Mouse (Mus musculus) heart, embryonic 16.5 days (tissue): ENCODE measurements around the gene Gm45716. TPM values are rescaled to one million over a fixed set of nuclear protein-coding genes. Genes with fewer than 3 reads are reported as not detected.

Experiments
- ATAC-seq: fragments of 200-750 bp; cut with Nextera tagmentation; replicated peaks from 2 replicates; pipeline ENCODE4 v1.8.0; 2017; ENCODE audit warnings: moderate number of reproducible peaks; ENCODE audit not compliant: insufficient read depth, low FRiP score; ENCODE audit errors: extremely low read depth
- H3K27ac ChIP-seq: fragments of 300-500 bp; sonication (generic); 2 replicates; pipeline ENCODE4 v1.5.1; 2014; ENCODE audit warnings: mild to moderate bottlenecking, low read length, control low read depth, moderate library complexity
- H3K27me3 ChIP-seq: fragments of 300-500 bp; sonication (generic); 2 replicates; pipeline ENCODE4 v1.6.1; 2014; ENCODE audit warnings: low read length, mixed read lengths; ENCODE audit not compliant: control insufficient read depth, insufficient read depth
- H3K36me3 ChIP-seq: fragments of 300-500 bp; sonication (generic); 2 replicates; pipeline ENCODE4 v1.6.1; 2014; ENCODE audit not compliant: control insufficient read depth, insufficient read depth
- H3K4me1 ChIP-seq: fragments of 300-500 bp; sonication (generic); 2 replicates; pipeline ENCODE4 v1.6.1; 2014; ENCODE audit warnings: low read length, mixed read lengths; ENCODE audit not compliant: control insufficient read depth, insufficient read depth
- H3K4me2 ChIP-seq: fragments of 300-500 bp; sonication (generic); 2 replicates; pipeline ENCODE4 v1.6.1; 2014; ENCODE audit warnings: low read depth, mild to moderate bottlenecking, control low read depth, low read length
- H3K4me3 ChIP-seq: fragments of 300-500 bp; sonication (generic); 2 replicates; pipeline ENCODE4 v1.5.1; 2014; ENCODE audit warnings: mild to moderate bottlenecking, control low read depth, low read length
- H3K9ac ChIP-seq: fragments of 300-500 bp; sonication (generic); 2 replicates; pipeline ENCODE4 v1.6.1; 2014; ENCODE audit warnings: low read length, control low read depth
- H3K9me3 ChIP-seq: fragments of 300-500 bp; sonication (generic); replicated peaks from 2 replicates; pipeline ENCODE4 v1.6.1; 2016; ENCODE audit warnings: low read length; ENCODE audit not compliant: control insufficient read depth
- WGBS: fragments of 180-500 bp; shearing (Covaris S2); extraction: QIAGEN DNeasy Blood & Tissue Kit; methylation state at CpG from one replicate; pipeline ENCODE4 v1.1.7; 2014; 5-methylcytosine and 5-hydroxymethylcytosine counted together
- polyA plus RNA-seq: library from polyadenylated mRNA; unstranded; fragments of >200 nt; fragmentation: Nextera tagmentation; extraction: Ambion mirVana; gene quantifications from 2 replicates; pipeline ENCODE4 v1.2.1, GENCODE M21; 2015

Gene Gm45716
- polyA plus RNA-seq, 1 experiment from 2014 or later = 53.0 TPM

DNA sequence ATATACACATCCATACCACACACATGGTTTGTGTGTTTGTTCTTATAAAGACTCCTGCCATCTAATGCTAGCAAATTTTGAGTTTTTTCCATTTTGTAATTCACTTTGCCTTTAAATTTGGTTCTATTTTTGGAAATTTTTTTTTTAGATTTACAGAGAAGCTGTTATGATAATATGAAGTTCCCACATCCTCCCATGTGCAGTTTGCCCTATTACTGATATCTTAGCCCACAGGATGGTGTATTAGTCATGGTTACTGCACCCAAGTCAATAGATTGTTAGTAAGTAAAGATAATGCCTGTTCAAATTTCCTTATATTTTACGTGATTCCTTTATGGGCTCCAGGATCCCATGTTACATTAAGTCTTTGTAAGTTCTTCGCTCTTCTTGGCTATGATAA lies 107.1 kb downstream of the Gm45716 start:
- H3K9ac ChIP-seq = no peak overlapping the region
- no peak overlapping the region for H3K4me2 ChIP-seq
- H3K27ac ChIP-seq = no peak overlapping the region
- ATAC-seq = no peak
- WGBS = 85% methylated on average over 2 of the region's 2 CpGs
- H3K9me3 ChIP-seq = no peaks in the 10 kb centered on the region
- no peaks in the 10 kb centered on the region for H3K36me3 ChIP-seq
- no peaks in the 10 kb centered on the region for H3K4me1 ChIP-seq
- no peak overlapping the region for H3K4me3 ChIP-seq
- H3K27me3 ChIP-seq = no peaks in the 10 kb centered on the region

Other genes starting within 250 kb of the Gm45716 start
- gene Pctp, start 184.8 kb upstream of the Gm45716 start, polyA plus RNA-seq = 7.3 and 8.3 TPM in 2 replicates
- 9.8 and 13.4 TPM in 2 replicates for gene Tmem100, start 157.3 kb upstream of the Gm45716 start, polyA plus RNA-seq
- gene Mmd, start 61.8 kb downstream of the Gm45716 start, polyA plus RNA-seq = 77.0 and 80.2 TPM in 2 replicates
- 5.3 and 5.7 TPM in 2 replicates for gene Hlf, start 203.2 kb downstream of the Gm45716 start, polyA plus RNA-seq